Mouse (Mus musculus): ENCODE results near the gene Map10.

Gene Map10

DNA sequence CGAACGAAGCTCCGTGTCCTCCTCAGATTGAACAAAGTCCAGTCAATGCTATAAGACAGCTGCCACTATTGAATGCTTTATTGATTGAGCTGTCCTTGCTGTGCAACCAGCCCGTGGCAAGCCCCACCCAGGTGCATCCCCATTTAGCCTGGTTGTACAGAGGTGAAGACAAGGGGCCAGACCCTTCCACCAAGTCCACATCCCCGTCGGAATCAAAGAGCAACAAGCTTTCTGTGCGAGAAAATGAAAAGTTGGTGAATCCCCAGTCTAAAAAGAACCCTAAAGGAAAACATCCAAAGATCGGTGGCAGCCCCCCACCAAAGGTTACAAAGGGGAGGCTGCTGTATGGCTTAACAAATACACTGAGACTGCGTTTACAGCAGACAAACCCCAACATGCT lies 1.3 kb downstream of the Map10 start:
- no peak for DNase-seq (ENCODE audit: low spot score)

DNA sequence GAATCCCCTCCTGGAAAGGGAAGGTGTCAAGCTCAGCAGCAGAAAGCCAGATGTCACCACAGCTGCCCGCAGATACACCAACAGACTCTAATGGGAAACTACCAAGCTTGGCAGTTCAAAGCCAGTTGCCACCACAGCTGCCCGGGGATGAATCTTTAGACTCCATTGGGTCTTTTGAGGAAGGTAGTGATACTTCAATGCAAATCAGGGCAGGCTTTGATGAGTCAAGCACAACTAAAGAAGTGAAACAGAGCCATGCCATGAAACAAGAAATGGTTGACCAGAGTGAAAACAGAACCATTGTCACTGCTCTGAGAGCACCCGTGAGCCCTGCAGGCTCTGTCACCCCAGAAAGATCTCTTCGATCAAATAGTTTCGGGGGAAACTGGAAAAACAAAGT lies 1.8 kb downstream of the Map10 start:
- no peak for DNase-seq (ENCODE audit: low spot score)

DNA sequence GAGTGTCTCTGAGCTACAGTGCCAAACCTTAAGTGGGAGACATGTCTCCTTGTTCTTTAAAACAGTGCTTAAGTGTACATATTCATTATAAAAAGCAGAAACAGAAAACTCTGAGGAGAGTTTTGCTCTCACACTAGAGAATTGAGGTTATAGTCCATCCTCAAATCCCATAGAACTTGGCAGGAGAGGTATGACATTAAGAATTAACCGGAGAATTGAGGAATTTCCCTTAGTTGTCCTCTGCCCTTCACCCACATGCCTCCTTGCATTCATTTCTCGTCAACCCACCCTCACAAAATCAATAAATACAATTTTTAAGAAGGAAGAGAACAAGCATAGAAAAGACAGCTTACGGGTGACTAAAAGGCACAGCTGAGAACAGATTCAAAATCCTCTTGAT lies 6.2 kb downstream of the Map10 start:
- no peak for DNase-seq (ENCODE audit: low spot score)

DNA sequence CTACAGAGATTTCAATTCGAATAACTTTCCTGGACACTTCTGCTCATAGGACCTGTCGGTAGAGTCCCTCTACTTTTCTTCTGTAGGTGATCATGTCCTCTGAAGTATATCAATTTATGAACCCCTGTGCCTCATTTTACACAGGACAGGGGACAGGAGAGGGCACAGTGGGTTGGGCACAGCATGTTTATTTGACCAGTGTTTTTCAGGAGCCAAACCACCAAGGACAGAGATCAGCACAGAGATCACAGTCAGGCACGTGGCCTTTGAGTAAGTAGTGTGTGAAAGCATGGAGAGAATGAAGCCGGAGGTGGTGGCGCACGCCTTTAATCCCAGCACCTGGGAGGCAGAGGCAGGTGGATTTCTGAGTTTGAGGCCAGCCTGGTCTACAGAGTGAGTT lies 7.9 kb downstream of the Map10 start:
- no peak for DNase-seq (ENCODE audit: low spot score)

DNA sequence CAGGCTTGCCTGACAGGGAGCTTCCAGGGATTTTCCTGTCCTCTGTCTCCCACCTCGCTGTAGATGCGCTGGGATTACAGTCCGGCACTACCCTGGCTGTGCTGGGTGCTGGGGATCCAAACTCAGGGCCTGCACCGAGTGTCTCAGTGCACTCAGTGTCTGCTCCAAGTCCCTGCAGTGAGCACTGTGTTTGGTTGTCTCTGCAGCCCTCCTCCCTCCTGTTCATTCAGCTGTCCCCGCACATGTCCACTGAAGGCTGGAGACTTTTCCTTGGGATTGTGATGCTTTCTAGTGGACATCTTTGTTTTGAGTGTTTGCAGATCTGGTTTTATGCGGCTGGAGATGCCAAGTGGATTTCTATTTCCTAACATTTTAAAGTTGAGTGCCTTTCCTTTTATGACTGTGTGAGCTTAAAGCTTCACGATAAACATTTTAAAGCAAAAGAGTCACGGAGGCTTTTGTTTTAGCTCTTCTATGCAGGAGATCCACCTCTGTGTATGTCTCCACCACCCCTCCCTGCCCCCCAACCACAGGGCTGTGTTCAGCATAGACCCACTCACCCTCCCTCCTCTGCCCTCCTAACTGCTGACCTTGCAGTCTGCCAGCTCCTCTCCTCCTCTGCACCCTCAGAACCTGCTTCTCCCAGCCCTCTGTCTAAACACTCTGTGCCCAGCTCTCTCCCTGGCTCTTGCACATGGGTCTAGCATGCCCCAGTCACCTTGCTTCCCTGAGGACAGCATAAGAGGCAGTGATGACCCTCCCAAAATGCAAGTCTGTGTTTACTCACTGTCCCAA lies 9.4 kb downstream of the Map10 start:
- no peak for DNase-seq (ENCODE audit: low spot score)

- no peak for DNase-seq (ENCODE audit: low spot score)
Observed at GRCm38 (mm10) chr8:125680851-125681408, 11.3 kb downstream of the Map10 start.

- no peak for DNase-seq (ENCODE audit: low spot score)
Observed at GRCm38 (mm10) chr8:125685216-125685760, 15.7 kb downstream of the Map10 start.

DNA sequence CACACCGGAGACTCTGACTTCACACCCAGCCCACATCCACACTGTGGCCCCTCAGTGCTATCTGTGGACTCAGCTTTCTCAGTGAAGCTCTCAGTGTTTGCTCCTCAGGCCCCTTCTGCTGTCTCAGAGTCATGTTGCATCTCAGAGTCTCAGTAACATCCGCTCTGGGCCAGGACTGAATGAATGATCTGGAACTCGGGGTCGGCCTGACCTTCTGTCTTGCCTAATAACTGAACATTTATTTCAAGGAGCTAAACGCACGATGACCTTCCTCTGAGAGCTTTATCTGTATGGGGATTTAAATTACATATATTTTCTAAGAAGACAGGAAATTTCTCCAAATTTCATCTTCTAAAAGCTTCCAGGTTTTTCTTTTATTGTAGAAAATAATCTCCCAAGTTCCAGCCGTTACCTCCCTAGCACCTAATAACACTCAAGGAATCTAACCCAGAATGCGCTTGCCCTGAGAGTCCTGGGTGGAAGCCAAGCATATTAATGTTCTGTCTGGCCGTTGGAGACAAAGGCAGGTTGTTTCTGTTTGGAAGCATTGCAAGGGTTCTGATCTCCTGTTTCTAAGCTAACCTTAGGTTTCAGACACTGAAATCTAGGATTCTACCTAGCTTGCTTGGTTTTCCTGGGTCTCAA lies 16.7 kb downstream of the Map10 start:
- DNase-seq (ENCODE audit: low spot score): no peak

- DNase-seq (ENCODE audit: low spot score): no peak
Observed at GRCm38 (mm10) chr8:125690166-125690915, 20.7 kb downstream of the Map10 start.

DNA sequence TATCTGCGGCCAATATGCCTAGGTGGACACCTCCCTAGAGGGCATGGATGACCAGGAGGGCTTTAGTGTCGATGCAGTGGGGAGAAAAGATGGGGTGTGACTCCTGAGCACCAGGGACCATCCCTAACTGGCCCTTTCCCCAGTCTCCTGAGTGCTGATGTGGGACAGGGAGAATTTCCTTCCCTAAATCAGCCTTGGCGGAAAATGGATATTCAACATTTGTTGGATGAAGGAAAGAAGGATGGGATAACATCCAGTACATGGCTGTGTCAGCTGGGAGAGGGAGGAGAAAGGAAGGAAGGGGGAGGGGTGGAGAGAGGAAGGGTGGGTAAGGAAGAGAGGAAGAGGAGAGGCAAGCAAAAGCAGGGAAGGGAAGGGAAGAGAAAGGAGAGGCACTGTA lies 21.3 kb downstream of the Map10 start:
- DNase-seq (ENCODE audit: low spot score): no peak

GRCm38 (mm10) chr8:125692447-125692846 lies 22.8 kb downstream of the Map10 start:
- no peak for DNase-seq (ENCODE audit: low spot score)

DNA sequence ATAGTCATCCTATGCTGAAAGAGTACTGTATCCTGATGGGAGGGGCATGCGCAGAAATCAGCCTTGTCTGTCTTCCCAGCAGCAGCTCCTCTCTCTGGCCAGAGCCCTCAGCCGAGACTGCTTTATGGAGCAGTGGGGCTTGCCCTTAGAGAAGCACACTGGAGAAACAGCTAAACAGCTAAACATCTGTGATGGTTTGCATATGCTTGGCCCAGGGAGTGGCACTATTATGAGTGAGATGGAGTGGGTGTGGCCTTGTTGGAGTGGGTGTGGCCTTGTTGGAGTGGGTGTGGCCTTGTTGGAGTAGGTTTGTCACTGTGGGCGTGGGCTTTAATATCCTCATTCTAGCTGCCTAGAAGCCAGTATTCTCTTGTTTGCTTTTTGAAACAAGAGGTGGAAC lies 23.6 kb downstream of the Map10 start:
- no peak for DNase-seq (ENCODE audit: low spot score)

DNA sequence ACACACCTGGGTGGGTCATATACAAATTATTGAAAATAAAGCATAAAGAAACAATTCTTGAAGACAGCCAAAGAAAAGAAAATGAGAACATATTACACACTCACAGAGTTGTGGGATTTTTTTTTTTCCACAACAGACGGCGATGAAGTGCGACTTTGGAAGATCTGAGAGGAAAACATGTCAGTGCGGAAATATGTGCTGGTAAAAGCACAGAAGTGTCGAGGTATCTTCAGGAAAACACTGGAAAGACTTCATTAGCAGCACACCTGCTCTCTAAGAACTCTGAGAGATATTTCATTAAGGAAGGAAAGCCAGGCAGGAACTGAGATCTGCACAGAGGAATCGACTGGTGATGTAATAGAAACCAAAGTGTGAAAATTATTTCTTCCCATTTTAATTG lies 26.3 kb downstream of the Map10 start:
- no peak for DNase-seq (ENCODE audit: low spot score)

DNA sequence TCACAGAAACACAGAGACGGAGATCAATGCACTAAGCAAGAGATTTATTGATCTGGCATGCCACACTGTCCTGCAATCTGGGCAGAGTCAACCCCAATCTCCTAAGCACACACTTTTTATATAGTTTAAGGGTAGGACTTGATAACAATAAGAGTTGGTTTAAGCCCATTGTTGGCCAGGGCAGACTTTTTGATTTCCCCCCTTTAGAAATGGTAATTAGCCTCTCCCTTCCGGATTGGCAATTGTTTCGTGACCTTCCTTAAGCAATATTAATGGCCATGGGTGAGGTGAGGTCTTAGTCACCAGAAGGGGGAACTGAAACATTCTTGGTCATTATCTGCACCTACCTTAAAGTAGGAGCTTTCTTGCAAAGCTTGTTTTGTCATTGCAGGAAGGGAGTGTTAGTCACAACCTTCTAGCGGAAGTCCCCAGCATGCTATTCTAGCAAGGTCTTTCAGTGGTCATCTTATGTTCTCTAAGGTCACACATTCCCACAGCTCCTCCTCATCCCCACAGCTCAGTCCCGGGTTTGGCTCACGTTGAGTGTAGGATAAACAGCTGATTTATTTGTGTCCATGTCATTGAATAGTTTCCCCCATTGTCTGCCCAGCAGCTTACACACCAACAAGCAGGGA lies 29.9 kb downstream of the Map10 start:
- no peak for DNase-seq (ENCODE audit: low spot score)

DNA sequence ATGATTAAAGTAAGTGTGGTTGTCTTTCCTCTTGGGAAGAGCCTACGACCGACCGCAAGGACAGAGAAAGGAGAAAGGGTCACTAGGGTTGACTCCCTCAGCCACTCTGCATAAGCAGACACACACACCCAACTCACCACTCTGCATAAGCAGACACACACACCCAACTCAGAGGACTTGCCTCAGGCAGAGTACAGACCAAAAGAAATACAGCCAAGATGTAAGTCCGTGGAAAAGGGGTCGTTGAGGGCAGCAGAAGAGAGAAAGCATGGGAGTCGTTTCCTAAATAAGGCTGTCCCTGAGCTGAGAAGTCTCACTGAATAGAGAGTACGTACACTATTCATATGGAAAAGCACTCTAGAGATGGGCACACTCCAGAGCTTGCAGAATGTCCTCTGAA lies 30.8 kb downstream of the Map10 start:
- DNase-seq (ENCODE audit: low spot score): no peak

DNA sequence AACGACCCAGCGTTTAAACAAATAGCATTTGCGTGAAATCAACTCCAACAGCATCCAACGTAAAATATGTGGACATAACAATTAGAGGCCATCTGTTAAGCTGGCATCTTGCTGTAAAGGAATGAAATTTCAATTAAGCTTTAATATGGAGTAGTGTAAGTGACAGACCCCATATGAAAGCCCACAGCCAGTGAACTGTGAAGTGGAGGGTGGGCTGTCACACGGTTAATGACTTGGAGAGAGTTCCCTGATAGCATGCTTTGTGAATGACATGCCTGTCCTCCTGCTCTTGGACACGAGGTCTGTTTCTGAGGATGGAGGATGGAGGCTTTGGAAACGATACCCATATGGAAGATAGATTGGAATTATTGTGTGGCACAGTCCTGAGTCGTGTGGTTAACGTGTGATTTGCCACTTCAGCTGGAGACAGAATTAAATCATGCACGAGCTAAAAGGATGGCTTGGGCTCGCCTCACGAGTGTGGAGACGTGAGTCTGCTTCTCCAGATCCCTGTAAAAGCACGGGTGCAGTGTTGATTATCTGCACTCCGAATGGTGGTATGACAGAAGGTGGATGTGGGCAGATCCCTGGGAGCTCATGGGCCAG lies 33.4 kb downstream of the Map10 start:
- no peak for DNase-seq (ENCODE audit: low spot score)

- DNase-seq (ENCODE audit: low spot score): no peak
Observed at GRCm38 (mm10) chr8:125704434-125704833, 34.8 kb downstream of the Map10 start.

DNA sequence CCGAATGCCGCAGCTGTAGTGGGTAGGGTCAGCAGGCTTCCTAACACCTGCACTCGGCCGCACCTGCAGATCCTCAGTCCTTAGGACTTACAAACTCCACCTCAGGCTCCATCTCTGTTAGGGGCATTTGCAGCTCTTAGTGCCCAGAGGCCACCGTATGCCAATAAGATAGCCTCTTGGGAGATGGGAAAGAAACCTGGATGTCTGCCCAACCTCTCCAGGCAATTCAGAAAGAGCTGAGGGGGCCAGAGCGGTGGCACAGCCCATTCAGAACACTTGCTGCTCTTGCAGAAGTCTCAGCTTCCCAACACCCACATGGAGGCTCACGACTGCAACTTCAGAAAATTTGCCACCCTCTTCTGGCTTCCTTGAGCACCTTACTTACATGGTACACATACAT lies 36.2 kb downstream of the Map10 start:
- no peak for DNase-seq (ENCODE audit: low spot score)

GRCm38 (mm10) chr8:125709171-125709570 lies 39.6 kb downstream of the Map10 start:
- no peak for DNase-seq (ENCODE audit: low spot score)

DNA sequence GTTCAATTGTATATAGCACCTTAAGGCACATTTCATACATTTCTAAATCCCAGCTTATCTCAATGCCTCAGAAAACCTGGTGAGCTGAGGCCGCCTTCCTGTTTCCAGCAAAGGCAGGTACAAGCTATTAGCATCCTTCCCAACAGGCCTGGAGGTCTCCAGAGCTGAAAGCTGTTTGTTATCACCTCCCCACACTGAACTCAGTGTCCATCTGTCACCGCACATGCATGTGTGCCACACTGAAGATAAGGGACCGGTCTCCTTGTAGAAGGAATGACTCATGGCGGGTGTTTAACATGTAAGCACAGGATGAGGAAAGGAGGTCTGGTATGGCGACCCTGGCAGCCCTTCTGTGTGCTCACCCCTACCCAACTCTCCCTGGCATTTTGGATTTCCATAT lies 41.9 kb downstream of the Map10 start:
- no peak for DNase-seq (ENCODE audit: low spot score)

GRCm38 (mm10) chr8:125716211-125716610 lies 46.6 kb downstream of the Map10 start:
- DNase-seq (ENCODE audit: low spot score): no peak

GRCm38 (mm10) chr8:125716613-125717012 lies 47.0 kb downstream of the Map10 start:
- no peak for DNase-seq (ENCODE audit: low spot score)
